Mouse (Mus musculus) megakaryocyte, embryonic 14.5 days (primary cell): ENCODE measurements around the gene Dek.

Source experiments
- FLI1 ChIP-seq: IDR thresholded peaks from 2 replicates; pipeline ENCODE4 v1.6.1; 2012; ENCODE audit warnings: low read length, inconsistent platforms, mixed read lengths
- GATA1 ChIP-seq: IDR thresholded peaks from 3 replicates; pipeline ENCODE4 v1.6.1; 2012; ENCODE audit warnings: mixed read lengths, low read length, inconsistent platforms, borderline replicate concordance

DNA sequence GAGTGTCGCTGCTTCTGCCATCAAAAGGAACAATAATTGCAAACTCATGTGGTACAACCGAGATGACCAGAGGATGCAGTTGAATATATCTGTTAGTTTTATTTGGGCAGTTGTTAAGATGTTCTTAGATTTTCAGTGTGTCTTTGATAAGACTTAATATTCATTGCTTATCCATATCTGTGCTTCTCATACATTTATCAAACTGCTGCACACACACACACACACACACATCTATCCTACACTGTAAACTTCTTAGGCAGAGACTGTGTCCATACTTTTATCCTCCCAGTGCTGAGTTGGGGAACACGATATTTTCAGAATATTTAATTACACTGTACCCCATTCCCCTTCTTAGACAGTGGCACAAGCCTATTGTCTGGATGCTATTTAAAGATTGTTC is 5.2 kb upstream of the Dek start:
- TF ChIP-seq GATA1 (no peak), FLI1 (no peak)
